ENCODE assay signal across 8 mouse cellular contexts in genomic region chr2:105126691-105127530, GRCm38 (mm10). TPM values are rescaled to one million over a fixed set of nuclear protein-coding genes. Genes with fewer than 3 reads are reported as not detected.
DNase-seq lines count a peak whose midpoint lies in the region; ATAC-seq lines count a peak whose summit lies in the region.

No protein-coding gene starts in this region.

- no peaks in the 10 kb centered on the region for H3K9me3 ChIP-seq in lung, embryonic 16.5 days (ENCODE audit: control insufficient read depth, low read length)
- no peaks in the 10 kb centered on the region for H3K9me3 ChIP-seq in heart, embryonic 13.5 days
- H3K9me3 ChIP-seq in neural tube, embryonic 13.5 days, result no peaks in the 10 kb centered on the region

- peak overlapping the region; percentile 42 for H3K4me3 ChIP-seq in lung, embryonic 16.5 days (ENCODE audit: low read length)
- peak overlapping the region; percentile 58 for H3K4me3 ChIP-seq in heart, embryonic 13.5 days
- peak overlapping the region; percentile 22 for H3K4me3 ChIP-seq in neural tube, embryonic 13.5 days

- DNase-seq in lung, adult 18-20 months, result no peak
- peak; percentile 56 for DNase-seq in kidney, postnatal 14 days
- DNase-seq in B cell, adult 2 months, result no peak
- no peak for DNase-seq in left cerebral cortex, adult 9 months (ENCODE audit: low spot score in 2 of 2)
- no peak for DNase-seq in right cerebral cortex, postnatal 4 days

- peaks cover 96% of the 10 kb centered on the region for H3K27me3 ChIP-seq in lung, embryonic 16.5 days (ENCODE audit: control insufficient read depth, insufficient read depth, low read depth, low read length)
- peaks cover 97% of the 10 kb centered on the region for H3K27me3 ChIP-seq in heart, embryonic 13.5 days (replicated peaks)
- peaks cover 98% of the 10 kb centered on the region for H3K27me3 ChIP-seq in neural tube, embryonic 13.5 days

- peak overlapping the region; percentile 50 for H3K4me2 ChIP-seq in lung, embryonic 16.5 days (ENCODE audit: low read depth, low read length)
- H3K4me2 ChIP-seq in heart, embryonic 13.5 days, result peak overlapping the region; percentile 67
- H3K4me2 ChIP-seq in neural tube, embryonic 13.5 days, result peak overlapping the region; percentile 36

- peak; percentile 11; the same call in 1 of the 2 replicates for ATAC-seq in lung, embryonic 16.5 days (ENCODE audit: low read depth)
- no peak for ATAC-seq in heart, embryonic 13.5 days (ENCODE audit: extremely low read depth, insufficient number of reproducible peaks, low FRiP score, low TSS enrichment)
- peak; percentile 25; the same call in 1 of the 2 replicates for ATAC-seq in neural tube, embryonic 13.5 days (ENCODE audit: low read depth)

- under 1% methylated on average over 79 of the region's 92 CpGs for WGBS in lung, embryonic 16.5 days
- WGBS in heart, embryonic 13.5 days, result under 1% methylated on average over 89 of the region's 92 CpGs
- WGBS in neural tube, embryonic 13.5 days, result under 1% methylated on average over 60 of the region's 92 CpGs

- H3K27ac ChIP-seq in lung, embryonic 16.5 days (ENCODE audit: low read length), result no peak overlapping the region
- H3K27ac ChIP-seq in heart, embryonic 13.5 days (replicated peaks), result peak overlapping the region; percentile 76
- H3K27ac ChIP-seq in neural tube, embryonic 13.5 days (replicated peaks), result no peak overlapping the region

- H3K36me3 ChIP-seq in lung, embryonic 16.5 days (ENCODE audit: control insufficient read depth, insufficient read depth, low read length), result no peaks in the 10 kb centered on the region
- H3K36me3 ChIP-seq in heart, embryonic 13.5 days, result no peaks in the 10 kb centered on the region
- H3K36me3 ChIP-seq in neural tube, embryonic 13.5 days, result no peaks in the 10 kb centered on the region

- peak overlapping the region; percentile 15; the same call in 1 of the 2 replicates for H3K9ac ChIP-seq in lung, embryonic 16.5 days (ENCODE audit: low read length)
- peak overlapping the region; percentile 84 for H3K9ac ChIP-seq in heart, embryonic 13.5 days
- no peak overlapping the region for H3K9ac ChIP-seq in neural tube, embryonic 13.5 days

- peaks cover 16% of the 10 kb centered on the region for H3K4me1 ChIP-seq in lung, embryonic 16.5 days (replicated peaks; ENCODE audit: control insufficient read depth, insufficient read depth, low read length)
- H3K4me1 ChIP-seq in heart, embryonic 13.5 days, result peaks cover 39% of the 10 kb centered on the region
- peaks cover 28% of the 10 kb centered on the region for H3K4me1 ChIP-seq in neural tube, embryonic 13.5 days (replicated peaks)

RNA-seq across cellular contexts. Expression of gene Wt1, which starts 0.6 kb away (rescaled TPM):
- polyA plus RNA-seq in lung, embryonic 16.5 days (2015; fragmentation: Nextera tagmentation; extraction: Ambion mirVana), result 5.2 and 6.3 TPM in 2 replicates
- polyA plus RNA-seq in heart, embryonic 13.5 days (2015; fragmentation: Nextera tagmentation; extraction: Ambion mirVana), result 22.2 and 26.1 TPM in 2 replicates
- polyA plus RNA-seq in neural tube, embryonic 13.5 days (2015; fragmentation: Nextera tagmentation; extraction: Ambion mirVana), result 2.5 and 4.0 TPM in 2 replicates

RNA-seq across cellular contexts. Expression of gene Gm11060, which starts 35.1 kb away (rescaled TPM):
- not detected in 2 replicates for polyA plus RNA-seq in lung, embryonic 16.5 days (2015; fragmentation: Nextera tagmentation; extraction: Ambion mirVana)
- polyA plus RNA-seq in heart, embryonic 13.5 days (2015; fragmentation: Nextera tagmentation; extraction: Ambion mirVana), result not detected in 2 replicates
- not detected in 2 replicates for polyA plus RNA-seq in neural tube, embryonic 13.5 days (2015; fragmentation: Nextera tagmentation; extraction: Ambion mirVana)
